Mouse (Mus musculus): ENCODE results near the gene Cd151.
A peak's percentile ranks its signal among the peaks of the same experiment; 100 is the strongest.

DNA sequence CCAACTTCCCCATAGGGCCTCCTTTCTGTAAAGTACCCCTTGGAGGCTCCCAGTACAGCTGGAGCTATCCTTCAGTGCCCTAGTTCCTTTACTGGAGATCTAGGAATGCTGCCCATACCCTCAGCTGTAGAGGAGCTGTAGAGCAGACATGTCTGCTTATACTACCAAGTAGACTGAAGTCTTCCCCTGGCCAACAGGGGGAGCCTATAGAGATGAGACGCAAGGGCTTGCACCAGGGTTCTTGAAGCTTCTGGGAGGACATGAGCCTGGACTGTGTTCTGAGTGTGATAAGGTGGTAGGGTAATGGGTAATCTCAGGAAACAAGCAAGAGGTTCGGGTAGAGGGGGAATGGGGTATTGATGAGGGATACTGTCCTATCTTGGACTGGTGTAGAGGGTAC, 24.0 kb downstream of the Cd151 start:
- no peak for TF ChIP-seq POLR2A (IDR thresholded peaks at IDR 0.05; ENCODE audit: borderline replicate concordance, low read depth, low read length)
- TF ChIP-seq CTCF (IDR thresholded peaks at IDR 0.05; ENCODE audit: low read depth, low read length), result peak; percentile 42; the same call in 1 of the 2 replicates

All from bone marrow macrophage, adult 2 months (primary cell).